Mouse (Mus musculus): Measurements from ENCODE around the gene Bcas1. TPM values are rescaled to one million over a fixed set of nuclear protein-coding genes. Genes with fewer than 3 reads are reported as not detected.

Gene Bcas1
- polyA plus RNA-seq (2011; ENCODE audit: insufficient read length, low read depth, missing spikeins): not detected in 2 replicates

DNA sequence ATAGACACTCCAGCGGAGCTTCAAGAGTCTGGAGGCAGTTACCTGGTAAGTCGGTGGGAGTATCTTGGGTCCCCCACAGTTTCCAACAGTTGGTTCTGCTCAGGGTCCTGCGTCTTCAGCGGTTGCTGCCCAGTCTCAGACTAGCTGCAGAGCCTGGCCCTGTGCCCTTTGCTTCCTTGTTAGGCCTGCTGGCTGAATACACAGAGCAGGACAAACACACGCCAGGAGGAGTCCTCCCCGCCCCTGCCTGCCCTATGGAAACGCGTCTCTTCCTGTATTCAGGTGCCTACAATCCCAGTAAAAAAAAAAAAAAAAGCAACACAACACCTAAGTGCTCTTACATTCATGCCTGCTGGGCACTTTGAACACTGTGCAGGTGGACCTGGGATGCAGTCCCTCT, at the start of gene Bcas1:
Gene Bcas1, minus strand, starts transcription at position 142 of the 400 bp plus-strand sequence.
- no peak within 1 kb of the TSS for H3K4me3 ChIP-seq (ENCODE audit: insufficient read depth, low read length)
- H3K27ac ChIP-seq (ENCODE audit: insufficient read depth, low read length): no peak within 1 kb of the TSS
- TF ChIP-seq POLR2A (IDR thresholded peaks at IDR 0.05; ENCODE audit: low read depth, low read length): no peak
- TF ChIP-seq CTCF (IDR thresholded peaks at IDR 0.05; ENCODE audit: borderline replicate concordance, insufficient read depth, low read length): no peak
- H3K4me1 ChIP-seq (ENCODE audit: control insufficient read depth, insufficient read depth, low read length): no peaks in the 10 kb centered on the region

GRCm38 (mm10) chr2:170476643-170477042, 49.0 kb upstream of the Bcas1 start:
- Histone ChIP-seq H3K4me1 (ENCODE audit: control insufficient read depth, insufficient read depth, low read length) (no peaks in the 10 kb centered on the region), H3K4me3 (ENCODE audit: insufficient read depth, low read length) (no peak overlapping the region), H3K27ac (ENCODE audit: insufficient read depth, low read length) (no peak overlapping the region)
- TF ChIP-seq CTCF (IDR thresholded peaks at IDR 0.05; ENCODE audit: borderline replicate concordance, insufficient read depth, low read length) (no peak), POLR2A (IDR thresholded peaks at IDR 0.05; ENCODE audit: low read depth, low read length) (no peak)

GRCm38 (mm10) chr2:170476215-170476614, 48.6 kb upstream of the Bcas1 start:
- no peak for TF ChIP-seq CTCF (IDR thresholded peaks at IDR 0.05; ENCODE audit: borderline replicate concordance, insufficient read depth, low read length)
- TF ChIP-seq POLR2A (IDR thresholded peaks at IDR 0.05; ENCODE audit: low read depth, low read length): no peak
- Histone ChIP-seq H3K4me3 (ENCODE audit: insufficient read depth, low read length) (no peak overlapping the region), H3K4me1 (ENCODE audit: control insufficient read depth, insufficient read depth, low read length) (no peaks in the 10 kb centered on the region), H3K27ac (ENCODE audit: insufficient read depth, low read length) (no peak overlapping the region)

- no peak for TF ChIP-seq CTCF (IDR thresholded peaks at IDR 0.05; ENCODE audit: borderline replicate concordance, insufficient read depth, low read length)
- TF ChIP-seq POLR2A (IDR thresholded peaks at IDR 0.05; ENCODE audit: low read depth, low read length): no peak
- Histone ChIP-seq H3K4me1 (ENCODE audit: control insufficient read depth, insufficient read depth, low read length) (0 out of 2 replicates have a peak, but pooled peaks cover 4% of the 10 kb centered on the region), H3K4me3 (ENCODE audit: insufficient read depth, low read length) (no peak overlapping the region), H3K27ac (ENCODE audit: insufficient read depth, low read length) (no peak overlapping the region)
Measured at GRCm38 (mm10) chr2:170475164-170475563, 47.5 kb upstream of the Bcas1 start.

DNA sequence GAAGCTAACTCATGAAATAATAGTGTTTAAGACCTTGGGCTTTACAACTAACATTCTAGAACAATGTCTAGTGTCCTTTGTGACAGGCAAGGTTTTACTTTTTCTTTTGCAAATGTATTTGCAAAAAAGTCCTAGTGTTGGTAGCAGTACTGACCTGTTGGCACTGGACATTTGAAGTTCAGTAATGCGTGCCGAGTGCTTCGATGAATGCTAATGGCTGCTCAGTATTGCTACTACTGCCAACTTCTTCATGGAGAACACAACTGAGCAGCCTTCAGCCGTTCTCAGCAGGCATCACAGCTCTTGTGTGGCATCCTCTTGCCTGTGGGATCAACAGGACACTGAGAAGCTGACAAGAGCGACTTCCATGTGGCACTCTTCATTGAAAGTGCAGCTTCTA, 46.5 kb upstream of the Bcas1 start:
- no peak overlapping the region for H3K4me3 ChIP-seq (ENCODE audit: insufficient read depth, low read length)
- H3K4me1 ChIP-seq (ENCODE audit: control insufficient read depth, insufficient read depth, low read length): peaks cover 11% of the 10 kb centered on the region; the same call in 1 of the 2 replicates
- TF ChIP-seq CTCF (IDR thresholded peaks at IDR 0.05; ENCODE audit: borderline replicate concordance, insufficient read depth, low read length) (no peak), POLR2A (IDR thresholded peaks at IDR 0.05; ENCODE audit: low read depth, low read length) (no peak)
- H3K27ac ChIP-seq (ENCODE audit: insufficient read depth, low read length): no peak overlapping the region

- TF ChIP-seq POLR2A (IDR thresholded peaks at IDR 0.05; ENCODE audit: low read depth, low read length) (no peak), CTCF (IDR thresholded peaks at IDR 0.05; ENCODE audit: borderline replicate concordance, insufficient read depth, low read length) (no peak)
- peaks cover 12% of the 10 kb centered on the region; the same call in 1 of the 2 replicates for H3K4me1 ChIP-seq (ENCODE audit: control insufficient read depth, insufficient read depth, low read length)
- H3K4me3 ChIP-seq (ENCODE audit: insufficient read depth, low read length): no peak overlapping the region
- H3K27ac ChIP-seq (ENCODE audit: insufficient read depth, low read length): no peak overlapping the region
Measured at GRCm38 (mm10) chr2:170470591-170470990, 42.9 kb upstream of the Bcas1 start.

DNA sequence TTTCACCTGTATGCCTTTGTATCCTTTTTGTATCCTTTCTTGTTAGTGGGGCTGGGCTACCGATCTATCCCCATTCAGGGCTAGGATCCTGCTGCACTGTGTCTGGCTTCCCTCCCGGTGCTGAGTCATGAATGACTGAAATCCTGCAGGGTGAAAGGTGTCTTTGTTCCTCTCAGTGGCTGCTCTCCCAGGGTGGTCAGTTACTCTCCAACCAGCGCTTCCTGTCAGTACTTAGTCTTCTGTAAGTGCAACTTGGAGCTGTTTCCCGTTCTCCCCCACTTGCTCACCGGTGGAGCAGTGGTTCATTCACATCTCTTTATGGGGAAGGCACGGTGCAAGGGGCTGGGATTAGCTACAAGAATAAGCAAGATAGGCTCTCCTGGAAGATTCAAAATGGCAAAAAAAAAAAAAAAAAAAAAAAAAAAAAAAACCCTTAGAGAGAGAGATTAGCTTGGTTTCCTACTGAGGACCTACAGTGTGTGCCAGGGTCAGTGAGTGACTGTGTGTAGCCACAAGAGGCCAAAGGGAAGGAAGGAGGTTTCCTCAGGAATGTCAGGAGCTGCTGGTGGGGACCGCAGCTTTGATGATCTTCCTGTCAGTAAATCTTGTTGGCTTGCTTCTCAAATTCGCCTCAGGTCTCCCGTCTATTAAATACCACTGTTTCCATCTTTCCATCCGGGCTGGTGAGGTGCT, 42.1 kb upstream of the Bcas1 start:
- H3K27ac ChIP-seq (ENCODE audit: insufficient read depth, low read length): no peak overlapping the region
- H3K4me1 ChIP-seq (ENCODE audit: control insufficient read depth, insufficient read depth, low read length): peaks cover 12% of the 10 kb centered on the region; the same call in 1 of the 2 replicates
- TF ChIP-seq POLR2A (IDR thresholded peaks at IDR 0.05; ENCODE audit: low read depth, low read length): no peak
- no peak for TF ChIP-seq CTCF (IDR thresholded peaks at IDR 0.05; ENCODE audit: borderline replicate concordance, insufficient read depth, low read length)
- no peak overlapping the region for H3K4me3 ChIP-seq (ENCODE audit: insufficient read depth, low read length)

DNA sequence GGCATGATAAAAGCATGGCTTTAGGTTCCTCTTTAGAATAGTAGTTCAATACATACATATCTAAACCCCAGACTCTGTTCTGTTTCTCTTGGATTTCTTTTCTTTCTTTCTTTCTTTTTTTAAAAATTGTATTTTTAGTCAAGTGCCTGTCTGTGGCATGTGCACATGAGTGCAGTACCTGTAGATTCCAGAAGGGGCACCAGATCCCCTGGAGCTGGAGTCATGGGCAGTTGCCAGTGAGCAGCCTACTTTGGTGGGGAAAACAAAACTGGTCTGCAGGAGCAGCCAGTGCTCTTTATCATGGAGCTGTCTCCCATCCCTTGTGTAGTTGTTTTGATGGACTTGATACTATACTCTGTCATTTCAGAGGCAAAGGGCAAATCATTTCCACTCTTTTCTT, 40.4 kb upstream of the Bcas1 start:
- no peak overlapping the region for H3K27ac ChIP-seq (ENCODE audit: insufficient read depth, low read length)
- no peak overlapping the region for H3K4me3 ChIP-seq (ENCODE audit: insufficient read depth, low read length)
- TF ChIP-seq POLR2A (IDR thresholded peaks at IDR 0.05; ENCODE audit: low read depth, low read length) (no peak), CTCF (IDR thresholded peaks at IDR 0.05; ENCODE audit: borderline replicate concordance, insufficient read depth, low read length) (no peak)
- peaks cover 12% of the 10 kb centered on the region; the same call in 1 of the 2 replicates for H3K4me1 ChIP-seq (ENCODE audit: control insufficient read depth, insufficient read depth, low read length)

- Histone ChIP-seq H3K4me1 (ENCODE audit: control insufficient read depth, insufficient read depth, low read length) (peaks cover 4% of the 10 kb centered on the region; the same call in 1 of the 2 replicates), H3K27ac (ENCODE audit: insufficient read depth, low read length) (no peak overlapping the region), H3K4me3 (ENCODE audit: insufficient read depth, low read length) (no peak overlapping the region)
- TF ChIP-seq POLR2A (IDR thresholded peaks at IDR 0.05; ENCODE audit: low read depth, low read length) (no peak), CTCF (IDR thresholded peaks at IDR 0.05; ENCODE audit: borderline replicate concordance, insufficient read depth, low read length) (no peak)
Measured at GRCm38 (mm10) chr2:170464817-170465216, 37.2 kb upstream of the Bcas1 start.

- Histone ChIP-seq H3K27ac (ENCODE audit: insufficient read depth, low read length) (no peak overlapping the region), H3K4me1 (ENCODE audit: control insufficient read depth, insufficient read depth, low read length) (no peaks in the 10 kb centered on the region), H3K4me3 (ENCODE audit: insufficient read depth, low read length) (no peak overlapping the region)
- TF ChIP-seq CTCF (IDR thresholded peaks at IDR 0.05; ENCODE audit: borderline replicate concordance, insufficient read depth, low read length): no peak
- no peak for TF ChIP-seq POLR2A (IDR thresholded peaks at IDR 0.05; ENCODE audit: low read depth, low read length)
Measured at GRCm38 (mm10) chr2:170461652-170462051, 34.0 kb upstream of the Bcas1 start.
